Mouse (Mus musculus) kidney, postnatal 25 days (tissue): ENCODE data around the gene Bicdl1.

Experiments used
- DNase-seq, 2 experiments: peaks; one replicate each; pipeline ENCODE4 v3.0.0; 2021; ENCODE audit warnings: mixed read lengths in 2 of 2

Gene Bicdl1

GRCm38 (mm10) chr5:115623694-115624440, 107.6 kb downstream of the Bicdl1 start:
- DNase-seq: no peak

GRCm38 (mm10) chr5:115622686-115623085, 108.7 kb downstream of the Bicdl1 start:
- DNase-seq: no peak

- DNase-seq: no peak
Observed at GRCm38 (mm10) chr5:115619690-115620089, 111.7 kb downstream of the Bicdl1 start.

GRCm38 (mm10) chr5:115614948-115615347, 116.5 kb downstream of the Bicdl1 start:
- DNase-seq: peak; percentile 63

GRCm38 (mm10) chr5:115613332-115613731, 118.1 kb downstream of the Bicdl1 start:
- DNase-seq: no peak

GRCm38 (mm10) chr5:115611566-115611965, 119.9 kb downstream of the Bicdl1 start:
- DNase-seq: no peak

GRCm38 (mm10) chr5:115603561-115603960, 127.9 kb downstream of the Bicdl1 start:
- DNase-seq: no peak
